Mouse (Mus musculus) left cerebral cortex, postnatal 25 days (tissue): ENCODE results near the gene Vps52. TPM values are rescaled to one million over a fixed set of nuclear protein-coding genes. Genes with fewer than 3 reads are reported as not detected.
A peak's percentile ranks its signal among the peaks of the same experiment; 100 is the strongest.

ENCODE experiments used
- DNase-seq, 2 experiments: peaks; one replicate each; pipeline ENCODE4 v3.0.0; 2022; ENCODE audit warnings: low spot score in 2 of 2, mixed read lengths in 1 of 2
- intact Hi-C: fragments of 180-260 bp; cut with DNase I; formaldehyde crosslinking; loops from one replicate; pipeline ENCODE4 v1.15.1; 2025
- total RNA-seq, 2 experiments: library from RNA; stranded (reverse); gene quantifications; 2 replicates each; pipeline ENCODE4 v1.2.3; 2021

Gene Vps52
- total RNA-seq, 2 experiments from 2014 or later = 78.4 to 81.9 TPM

- intact Hi-C loops = no loop called here
- DNase-seq = peak in 1 of 2 experiments; percentile 42
These were observed 36.0 kb upstream of the Vps52 start for GRCm38 (mm10) chr17:33919351-33920281.

- intact Hi-C loops = no loop called here
- peak; percentile 84 to 85 for DNase-seq
These were observed 35.1 kb upstream of the Vps52 start for GRCm38 (mm10) chr17:33920282-33921097.

GRCm38 (mm10) chr17:33921361-33921760, 34.3 kb upstream of the Vps52 start:
- no peak for DNase-seq
- intact Hi-C loops = no loop called here

- intact Hi-C loops = no loop called here
- DNase-seq = no peak
These were observed 30.9 kb upstream of the Vps52 start for GRCm38 (mm10) chr17:33924577-33925283.

GRCm38 (mm10) chr17:33925406-33926116, 30.1 kb upstream of the Vps52 start:
- DNase-seq = no peak
- intact Hi-C loops = no loop called here

GRCm38 (mm10) chr17:33926207-33926932, 29.2 kb upstream of the Vps52 start:
- intact Hi-C loops = no loop called here
- no peak for DNase-seq

- intact Hi-C loops = no loop called here
- DNase-seq = no peak
These were observed 27.2 kb upstream of the Vps52 start for GRCm38 (mm10) chr17:33928251-33928947.

GRCm38 (mm10) chr17:33929371-33930279, 26.0 kb upstream of the Vps52 start, which contains the start of gene Rgl2:
Gene Rgl2 (plus strand): TSS chr17:33929543.
- intact Hi-C loops = loop anchor here (1.0 kb wide), 1 partner anchor 22 kb away; the partner anchor contains the start of gene B3galt4

GRCm38 (mm10) chr17:33930280-33931158, 25.1 kb upstream of the Vps52 start:
- intact Hi-C loops = no loop called here
- peak; percentile 74 to 79 for DNase-seq

More at GRCm38 (mm10) chr17:33929371-33930279, 26.0 kb upstream of the Vps52 start, which contains the start of gene Rgl2:
- peak; percentile 94 for DNase-seq

GRCm38 (mm10) chr17:33931159-33931866, 24.3 kb upstream of the Vps52 start:
- no peak for DNase-seq
- intact Hi-C loops = no loop called here

- intact Hi-C loops = no loop called here
- no peak for DNase-seq
These were observed 23.7 kb upstream of the Vps52 start for GRCm38 (mm10) chr17:33931947-33932346.

GRCm38 (mm10) chr17:33932448-33932847, 23.2 kb upstream of the Vps52 start:
- DNase-seq = no peak
- intact Hi-C loops = no loop called here

GRCm38 (mm10) chr17:33932970-33933369, 22.6 kb upstream of the Vps52 start:
- no peak for DNase-seq

GRCm38 (mm10) chr17:33935422-33936055, 20.1 kb upstream of the Vps52 start:
- no peak for DNase-seq
- intact Hi-C loops = no loop called here

More at GRCm38 (mm10) chr17:33932970-33933369, 22.6 kb upstream of the Vps52 start:
- intact Hi-C loops = no loop called here

GRCm38 (mm10) chr17:33936993-33937392, 18.6 kb upstream of the Vps52 start:
- intact Hi-C loops = no loop called here

More at GRCm38 (mm10) chr17:33936993-33937392, 18.6 kb upstream of the Vps52 start:
- no peak for DNase-seq
